Mouse (Mus musculus) urinary bladder, postnatal 4 days (tissue): Measurements from ENCODE around the gene Gm5617.
"Not testable (repeated sequence)": the region's sequence is repeated elsewhere in the genome, so short reads cannot be mapped to it uniquely, and the experiment has no call there.

ENCODE experiments used
- DNase-seq, 2 experiments: peaks; one replicate each; pipeline ENCODE4 v3.0.0; 2021 to 2022; ENCODE audit warnings: low spot score in 2 of 2

Gm5617 gene

DNA sequence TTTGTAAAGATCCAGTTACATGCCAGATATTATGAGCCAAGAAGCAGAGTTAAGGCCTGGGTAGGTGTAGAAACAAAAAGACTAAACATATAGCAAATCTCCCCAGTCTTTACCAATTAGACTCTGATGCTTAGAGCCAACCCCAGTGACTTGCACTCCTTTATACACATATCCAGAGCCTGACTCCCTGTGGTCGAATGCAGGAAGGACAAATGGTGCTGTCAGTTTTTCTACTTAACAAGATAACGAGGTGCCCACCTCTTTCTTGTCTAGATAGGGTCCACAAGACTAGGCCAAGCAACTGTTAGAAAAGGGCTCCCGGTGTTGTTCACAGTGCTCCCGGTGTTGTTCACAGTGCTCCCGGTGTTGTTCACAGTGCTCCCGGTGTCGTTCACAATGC lies 6.0 kb downstream of the Gm5617 start:
- no peak for DNase-seq

DNA sequence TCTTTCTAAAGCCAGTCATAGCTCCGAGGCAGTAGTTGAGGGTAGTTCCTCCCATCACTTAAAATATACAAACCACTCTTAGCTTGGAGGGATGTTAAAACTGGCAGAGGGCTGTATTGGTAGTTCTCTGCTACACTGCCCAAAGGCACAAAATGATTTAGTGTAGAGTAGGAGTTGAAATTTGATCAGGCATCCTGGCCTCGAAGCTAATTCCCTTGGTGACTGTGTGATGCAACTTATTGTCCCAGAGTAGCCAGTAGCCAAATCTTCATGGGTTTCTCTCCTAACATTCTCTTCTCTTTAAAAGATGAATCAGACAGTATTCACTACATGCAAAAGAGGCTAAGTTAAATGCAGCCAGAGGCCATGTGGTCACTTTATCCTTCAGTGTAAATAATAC lies 7.8 kb downstream of the Gm5617 start:
- DNase-seq: no peak

DNA sequence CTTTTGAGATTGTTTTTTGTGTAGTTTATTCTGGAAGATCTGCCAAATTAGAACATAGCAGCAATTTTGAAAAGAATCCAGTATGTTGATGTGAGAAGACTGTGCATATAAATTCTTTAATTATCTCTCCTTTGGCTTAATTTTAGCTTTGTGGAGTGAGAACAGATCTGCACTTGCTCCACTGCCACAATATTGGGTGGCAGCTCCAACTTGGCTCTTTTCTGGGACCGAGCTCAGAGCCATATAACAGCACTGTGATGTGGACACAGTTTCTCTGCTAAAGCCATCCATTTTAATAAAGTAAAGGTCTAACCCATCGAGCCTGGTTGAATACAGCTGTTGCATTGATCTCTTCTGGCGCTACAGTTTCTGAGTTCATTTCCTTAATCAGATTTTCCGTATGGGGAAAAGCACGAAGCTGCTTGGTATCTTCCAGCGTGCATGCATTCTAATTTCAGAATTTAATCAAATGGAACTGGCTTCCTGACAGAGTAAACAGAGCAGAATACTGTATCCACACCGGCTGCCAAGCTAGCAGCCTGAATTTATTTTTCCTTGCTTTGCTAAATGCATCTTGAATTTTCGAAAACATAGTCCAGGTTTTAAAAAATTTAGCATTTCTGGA lies 9.6 kb downstream of the Gm5617 start:
- DNase-seq: no peak

DNA sequence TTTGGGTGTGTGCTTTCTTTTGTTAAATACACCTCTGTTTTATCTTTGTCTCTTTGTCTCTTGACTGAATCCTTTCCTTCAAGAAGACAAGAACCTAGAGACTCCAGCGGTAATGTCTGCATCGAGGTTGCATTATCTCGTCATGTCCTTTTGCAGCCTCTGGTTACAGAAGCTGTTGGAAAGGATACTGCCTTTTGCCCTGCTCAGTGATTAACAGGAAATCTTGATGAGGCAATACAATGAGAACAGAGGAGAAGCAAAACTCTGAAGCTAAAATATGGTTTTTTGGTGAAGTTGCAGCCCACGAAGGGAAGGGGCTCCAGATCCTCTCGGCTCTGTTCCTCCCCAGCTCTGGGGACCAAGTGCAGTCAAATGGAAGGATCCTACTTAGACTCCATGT lies 14.9 kb downstream of the Gm5617 start:
- DNase-seq: no peak

DNA sequence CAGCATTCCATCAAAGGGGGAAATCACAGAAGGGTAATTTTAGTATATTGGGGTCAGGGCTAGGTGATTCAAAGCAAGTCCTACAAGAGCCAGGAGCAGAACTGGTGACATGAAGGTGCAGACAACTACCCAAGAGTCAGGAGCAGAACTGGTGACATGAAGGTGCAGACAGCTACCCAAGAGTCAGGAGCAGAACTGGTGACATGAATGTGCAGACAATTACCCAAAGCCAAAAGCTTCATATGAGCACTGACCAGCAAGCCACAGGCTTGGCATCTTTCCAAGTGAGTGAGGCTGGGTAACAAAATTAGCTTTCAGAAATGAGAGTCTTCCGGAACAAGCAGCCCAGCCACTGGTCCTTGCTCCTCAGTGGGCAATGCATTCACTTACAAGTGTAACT lies 20.1 kb downstream of the Gm5617 start:
- DNase-seq: no peak

DNA sequence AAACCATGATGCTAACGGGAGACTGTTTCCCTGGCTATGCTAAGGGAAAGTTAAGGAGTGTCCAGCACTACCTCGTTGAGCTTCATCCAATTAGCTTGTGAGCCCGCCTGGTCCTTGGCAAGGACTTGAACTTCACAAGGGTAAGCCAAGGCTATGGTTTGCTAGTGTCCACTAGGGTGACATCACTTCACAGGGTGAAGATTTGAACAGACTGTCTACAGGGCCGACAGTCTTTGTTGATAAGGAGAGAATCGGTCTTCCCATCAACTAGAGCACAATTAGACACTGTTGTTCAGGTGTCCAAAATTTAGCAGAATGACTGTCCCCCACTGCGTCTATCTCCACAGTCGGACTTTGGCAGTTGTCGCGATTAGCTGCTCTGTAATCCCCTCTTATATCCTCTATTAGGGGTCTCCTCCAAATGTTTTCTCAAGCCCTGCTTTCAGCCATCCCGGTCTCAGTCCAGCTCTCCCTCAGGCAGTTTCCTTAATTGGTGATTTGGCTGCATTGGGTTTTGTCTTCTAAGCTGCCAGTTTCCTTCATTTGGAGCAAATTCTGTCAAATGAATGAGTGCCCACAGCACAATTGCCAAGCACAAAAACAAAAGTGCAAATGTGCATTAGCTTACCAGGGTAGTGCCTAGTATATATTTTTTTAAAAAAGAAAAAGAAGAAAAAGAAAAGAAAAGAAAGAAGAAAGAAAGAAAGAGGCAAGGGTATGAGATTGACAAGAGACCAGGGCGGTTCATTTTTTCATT lies 21.6 kb downstream of the Gm5617 start:
- DNase-seq: no peak

DNA sequence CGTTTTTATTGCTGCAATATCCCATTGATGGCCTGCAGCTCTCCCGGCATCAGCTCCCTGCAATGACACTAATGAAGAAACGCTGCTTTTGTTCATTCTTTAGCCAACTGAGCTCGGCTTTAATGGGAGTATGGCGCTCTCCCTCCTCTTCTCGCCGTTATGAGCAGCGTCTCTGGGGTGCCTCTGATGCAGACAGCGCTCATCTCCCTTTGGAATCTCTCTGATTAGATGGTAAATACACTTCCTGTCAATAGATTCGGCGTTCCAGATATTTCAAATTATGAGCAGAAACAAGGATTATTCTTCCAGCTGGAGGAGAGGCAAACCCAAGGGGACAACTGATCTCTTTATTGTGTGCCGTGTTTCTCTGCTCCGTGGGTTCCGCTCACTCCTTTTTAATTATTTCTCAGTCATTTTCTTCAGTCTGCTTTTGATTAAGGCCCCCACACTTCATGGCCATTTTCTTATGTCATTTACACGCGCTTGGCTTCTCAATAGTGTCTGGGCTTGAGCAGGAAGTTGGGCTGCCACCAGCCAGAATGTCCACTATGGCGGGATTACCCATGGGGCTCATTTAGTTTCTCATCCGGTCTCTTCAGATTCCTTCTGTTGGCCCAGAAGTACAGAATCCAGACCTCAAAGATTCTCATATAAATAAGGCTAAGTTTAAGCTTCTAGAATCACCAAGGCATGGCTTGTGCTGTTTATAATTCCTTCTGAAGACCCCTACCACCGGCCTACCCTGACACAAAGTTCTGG lies 22.3 kb downstream of the Gm5617 start:
- no peak for DNase-seq

DNA sequence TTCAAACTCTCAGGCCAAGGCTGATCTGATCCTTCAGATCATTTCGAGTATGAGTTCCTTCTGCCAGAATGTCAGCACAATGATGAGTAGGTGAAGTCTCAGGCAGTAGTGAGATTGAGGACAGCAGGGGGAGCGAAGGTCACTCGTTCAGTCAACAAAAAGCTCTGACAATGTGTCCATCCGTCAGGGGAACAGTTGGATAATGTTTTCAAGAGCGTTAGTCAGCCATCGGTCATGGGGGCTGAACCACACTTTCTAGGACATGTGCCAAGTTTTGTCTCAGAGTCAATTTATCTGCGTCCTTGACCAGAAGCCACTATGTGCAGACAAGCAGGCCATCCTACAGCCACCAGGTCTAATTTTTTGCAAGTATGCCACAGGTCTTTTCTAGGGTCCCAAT lies 25.2 kb downstream of the Gm5617 start:
- DNase-seq: not testable (repeated sequence)

DNA sequence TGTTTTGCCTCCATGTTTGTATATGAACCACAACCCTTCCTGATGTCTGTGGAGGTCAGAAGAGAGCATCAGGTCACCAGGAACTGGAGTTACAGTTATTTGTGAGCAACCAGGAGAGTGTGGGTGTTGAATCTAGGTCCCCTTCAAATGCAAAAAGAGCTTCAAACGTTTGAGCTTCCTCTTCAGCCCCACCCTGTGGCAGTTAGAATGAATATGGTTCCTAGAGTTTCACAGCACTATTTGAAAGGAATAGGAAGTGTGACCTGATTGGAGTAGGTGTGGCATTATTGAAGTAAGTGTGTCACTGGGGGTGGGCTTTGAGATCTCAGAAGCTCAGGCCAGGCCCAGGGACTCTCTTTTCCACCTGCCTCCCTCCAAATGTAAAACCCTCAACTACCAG lies 30.3 kb downstream of the Gm5617 start:
- no peak for DNase-seq

DNA sequence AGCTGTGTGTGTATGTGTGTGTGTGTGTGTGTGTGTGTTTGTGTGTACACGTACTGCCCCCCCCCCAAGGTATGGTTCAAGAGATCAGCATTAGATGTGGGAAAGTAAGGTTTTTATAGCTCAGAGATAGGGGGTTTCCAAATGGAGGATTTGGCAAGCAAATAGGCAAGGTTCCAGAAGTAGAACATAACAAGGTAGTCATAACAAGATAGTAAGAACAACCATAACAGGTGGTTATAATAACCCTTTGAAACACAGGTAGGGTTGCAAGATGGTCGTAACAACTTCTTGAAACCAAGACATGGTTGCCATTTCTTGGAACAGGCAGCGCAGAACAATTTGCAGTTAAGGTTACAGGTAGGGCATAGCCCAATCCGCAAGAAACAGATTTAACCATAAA lies 31.3 kb downstream of the Gm5617 start:
- DNase-seq: no peak

DNA sequence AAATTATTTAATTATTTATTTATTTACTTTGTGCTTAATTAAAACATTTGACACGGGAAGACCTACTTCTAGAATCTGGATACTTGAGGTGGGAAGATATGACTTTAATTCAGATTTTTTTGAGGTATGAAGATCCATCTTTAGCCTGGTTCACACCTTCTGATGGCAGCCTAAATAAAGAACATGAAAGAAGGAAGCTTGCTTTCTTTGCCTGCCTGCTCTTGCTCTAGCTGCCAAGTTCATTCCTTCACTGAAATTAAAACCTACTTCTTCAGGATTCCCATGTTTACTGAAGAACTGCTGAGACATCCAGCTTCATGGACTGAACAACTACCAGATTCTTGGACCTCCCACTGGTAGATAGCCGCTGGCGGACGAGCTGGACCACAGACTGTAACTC lies 36.1 kb downstream of the Gm5617 start:
- no peak for DNase-seq

DNA sequence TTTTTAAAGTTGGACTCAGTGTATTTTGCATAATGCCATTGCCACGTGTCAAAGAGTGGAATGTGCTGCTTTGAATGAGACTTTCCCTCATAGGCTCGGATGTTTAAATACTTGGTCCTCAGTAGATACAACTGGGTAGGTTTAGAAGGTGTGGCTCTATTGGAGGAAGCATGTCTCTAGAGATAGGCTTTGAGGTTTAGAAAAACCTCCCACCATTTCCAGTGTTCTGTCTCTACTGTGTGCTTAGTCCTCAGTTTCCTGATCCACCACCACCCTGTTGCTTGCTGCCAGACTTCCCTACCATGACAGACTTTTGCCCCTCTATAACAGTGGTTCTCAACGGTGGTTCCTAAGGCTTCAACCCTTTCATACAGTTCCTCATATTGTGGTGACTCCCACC lies 37.0 kb downstream of the Gm5617 start:
- DNase-seq: no peak

DNA sequence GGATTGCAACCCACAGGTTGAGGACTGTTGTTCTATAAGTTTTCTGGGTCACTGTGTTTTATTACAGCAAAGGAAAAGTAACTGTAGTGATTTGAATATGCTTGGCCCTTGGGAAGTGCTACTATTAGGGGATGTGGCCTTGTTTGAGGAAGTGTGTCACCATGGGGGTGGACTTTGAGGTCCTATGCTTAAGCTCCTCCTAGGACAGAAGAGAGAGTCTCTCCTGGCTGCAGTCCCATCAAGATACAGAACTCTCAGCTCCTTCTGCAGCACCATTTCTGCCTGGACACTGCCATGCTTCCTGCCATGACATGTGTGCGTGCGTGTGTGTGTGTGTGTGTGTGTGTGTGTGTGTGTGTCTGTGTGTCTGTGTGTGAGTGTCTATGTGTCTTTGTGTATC lies 37.5 kb downstream of the Gm5617 start:
- DNase-seq: no peak

DNA sequence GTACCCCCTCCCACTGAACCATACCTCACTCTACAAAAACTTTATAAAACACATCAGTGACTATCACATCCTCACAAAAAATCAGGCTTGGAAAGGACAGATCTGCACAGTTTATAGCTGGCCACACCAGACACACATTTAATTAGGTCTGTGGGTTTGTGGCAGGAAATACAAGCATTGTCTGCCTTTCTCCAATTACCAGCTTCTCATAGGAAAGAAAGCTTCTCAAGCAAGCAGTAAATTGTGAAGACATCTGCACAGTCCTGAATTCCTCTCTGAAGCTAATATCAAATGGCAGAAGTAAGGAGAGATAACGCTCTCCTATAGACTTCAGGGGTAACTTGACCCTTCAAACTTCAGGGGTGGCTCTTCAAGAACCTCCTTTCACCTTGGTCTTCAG lies 41.2 kb downstream of the Gm5617 start:
- no peak for DNase-seq

DNA sequence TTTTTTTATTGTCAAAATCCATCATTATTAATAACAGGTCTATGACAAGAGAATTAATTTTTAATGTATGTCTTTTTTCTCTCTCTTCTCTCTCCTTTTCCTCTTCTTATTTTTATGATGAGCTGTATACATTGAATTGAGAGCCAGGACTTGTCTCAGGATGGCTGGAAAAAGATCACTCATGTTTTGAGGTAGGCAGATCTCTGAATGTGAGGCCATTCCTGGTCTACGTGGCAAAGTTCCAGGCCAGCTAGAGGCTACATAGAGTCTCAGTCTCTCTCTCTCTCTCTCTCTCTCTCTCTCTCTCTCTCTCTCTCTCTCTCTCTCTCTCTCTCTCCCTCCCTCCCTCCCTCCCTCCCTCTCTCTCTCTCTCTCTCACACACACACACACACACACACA lies 42.4 kb downstream of the Gm5617 start:
- DNase-seq: not testable (repeated sequence)

DNA sequence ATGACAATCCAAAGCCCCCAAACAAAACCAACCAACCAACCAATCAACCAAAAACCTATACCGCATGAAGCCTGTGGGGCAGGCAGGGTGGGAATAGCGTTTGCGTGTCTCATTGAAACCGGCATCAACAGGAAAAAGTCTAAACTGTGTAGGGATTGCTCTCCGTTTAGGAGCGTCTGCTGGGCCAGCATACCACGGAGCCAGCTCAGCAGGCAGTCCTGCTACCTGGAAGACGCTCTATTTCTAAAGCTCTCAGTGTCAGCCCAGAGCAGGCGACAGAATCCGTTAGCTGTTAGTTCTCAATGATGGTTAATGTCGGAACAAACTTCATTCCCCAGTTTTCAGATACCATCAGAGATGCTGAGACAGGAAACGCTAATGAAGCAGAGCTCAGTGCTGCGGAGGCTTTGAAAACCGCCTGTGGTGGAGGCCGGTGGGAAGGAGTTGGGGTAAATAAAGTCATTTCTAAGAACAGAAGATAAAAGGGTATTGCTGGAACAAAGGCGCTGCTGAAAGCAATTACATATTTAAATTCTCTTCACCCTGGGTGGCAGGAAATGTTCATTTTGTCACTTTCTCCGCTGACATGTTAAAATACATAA lies 42.9 kb downstream of the Gm5617 start:
- DNase-seq: no peak

DNA sequence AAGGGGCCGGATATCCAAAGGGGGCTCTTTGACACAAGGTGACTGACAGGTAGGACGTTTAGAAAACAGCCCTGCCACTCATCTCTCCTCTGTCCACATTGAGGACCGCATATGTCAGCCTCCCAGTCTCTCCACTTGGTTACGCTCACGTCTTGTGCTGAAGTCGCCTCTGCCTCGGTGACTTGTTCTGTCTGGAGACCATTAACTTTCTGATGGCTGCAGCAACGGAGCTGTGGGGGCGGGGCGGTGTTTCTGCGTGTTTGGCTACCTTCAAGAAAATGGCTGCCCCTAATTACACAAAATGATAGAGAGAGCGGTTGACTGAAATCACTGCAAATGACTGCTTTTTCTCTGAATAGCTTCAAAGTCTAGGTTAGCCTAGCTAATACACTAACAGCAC lies 43.4 kb downstream of the Gm5617 start:
- no peak for DNase-seq
